Mouse (Mus musculus) fibroblast of lung, adult 2 months (primary cell): Measurements from ENCODE around the gene Zdhhc15.
A peak's percentile ranks its signal among the peaks of the same experiment; 100 is the strongest.
"Not testable (repeated sequence)": the region's sequence is repeated elsewhere in the genome, so short reads cannot be mapped to it uniquely, and the experiment has no call there.

Source experiments
- DNase-seq: peaks from one replicate; pipeline ENCODE4 v3.0.0-alpha.2; 2011; ENCODE audit warnings: low read depth

Zdhhc15 gene

DNA sequence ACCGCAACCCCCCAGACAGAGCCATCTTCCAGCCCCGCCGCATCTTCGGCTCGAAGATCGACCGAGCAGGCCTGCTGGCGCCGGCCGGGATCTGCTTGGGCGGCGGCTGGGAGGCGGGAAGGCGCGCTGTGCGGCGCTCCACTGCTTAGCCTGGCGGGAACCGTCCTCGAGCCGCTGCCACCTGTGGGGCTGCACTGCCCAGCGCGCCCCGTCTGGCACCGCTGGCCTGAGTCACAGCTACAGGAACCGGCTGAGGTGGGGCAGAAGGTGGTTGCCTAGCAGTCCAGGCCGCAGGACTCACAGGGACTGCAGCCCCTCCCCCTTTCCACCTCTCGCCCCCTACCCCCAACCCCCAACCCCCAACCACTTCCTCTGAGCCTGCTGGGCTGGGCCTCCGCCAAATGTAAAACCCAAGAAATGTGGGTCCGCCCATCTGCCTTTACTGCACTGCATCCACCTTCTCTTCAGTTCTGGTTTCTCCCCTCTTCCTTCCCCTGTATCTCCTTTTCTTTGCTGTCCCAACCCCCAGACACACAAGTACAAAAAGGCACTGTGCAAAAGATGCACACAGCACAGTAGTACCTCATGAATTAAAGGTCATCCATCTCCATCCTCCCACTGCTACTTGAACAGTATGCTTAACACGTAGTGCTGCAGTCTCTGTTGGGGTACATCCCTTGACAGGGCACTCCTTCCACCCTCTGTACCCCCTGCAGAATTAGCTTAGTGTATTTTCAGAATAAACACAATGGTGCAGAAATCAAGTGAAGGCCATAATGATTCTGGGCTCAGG is at the start of gene Zdhhc15:
Zdhhc15 (minus strand) TSS at position 308 of the 793 bp plus-strand sequence.
- DNase-seq = no peak

DNA sequence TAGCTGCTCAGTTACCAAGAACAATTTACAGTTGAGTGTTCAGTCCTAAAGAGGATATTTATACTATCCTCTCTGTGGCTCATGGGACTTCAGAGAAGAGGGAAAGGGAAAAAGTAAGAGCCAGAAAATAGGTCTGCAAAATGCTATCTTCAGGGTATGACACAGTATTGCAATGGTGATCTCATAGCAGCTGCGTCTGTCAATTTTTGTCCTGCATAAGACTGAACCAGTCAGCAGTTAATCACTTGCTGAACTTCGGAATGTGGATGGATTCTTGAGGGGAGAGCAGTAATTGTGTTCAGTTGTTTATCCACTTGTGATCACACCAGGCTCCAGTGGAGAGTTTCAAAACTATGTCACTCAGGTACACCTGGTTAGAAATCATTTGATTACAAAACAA is 37.1 kb upstream of the Zdhhc15 start:
- DNase-seq = no peak

DNA sequence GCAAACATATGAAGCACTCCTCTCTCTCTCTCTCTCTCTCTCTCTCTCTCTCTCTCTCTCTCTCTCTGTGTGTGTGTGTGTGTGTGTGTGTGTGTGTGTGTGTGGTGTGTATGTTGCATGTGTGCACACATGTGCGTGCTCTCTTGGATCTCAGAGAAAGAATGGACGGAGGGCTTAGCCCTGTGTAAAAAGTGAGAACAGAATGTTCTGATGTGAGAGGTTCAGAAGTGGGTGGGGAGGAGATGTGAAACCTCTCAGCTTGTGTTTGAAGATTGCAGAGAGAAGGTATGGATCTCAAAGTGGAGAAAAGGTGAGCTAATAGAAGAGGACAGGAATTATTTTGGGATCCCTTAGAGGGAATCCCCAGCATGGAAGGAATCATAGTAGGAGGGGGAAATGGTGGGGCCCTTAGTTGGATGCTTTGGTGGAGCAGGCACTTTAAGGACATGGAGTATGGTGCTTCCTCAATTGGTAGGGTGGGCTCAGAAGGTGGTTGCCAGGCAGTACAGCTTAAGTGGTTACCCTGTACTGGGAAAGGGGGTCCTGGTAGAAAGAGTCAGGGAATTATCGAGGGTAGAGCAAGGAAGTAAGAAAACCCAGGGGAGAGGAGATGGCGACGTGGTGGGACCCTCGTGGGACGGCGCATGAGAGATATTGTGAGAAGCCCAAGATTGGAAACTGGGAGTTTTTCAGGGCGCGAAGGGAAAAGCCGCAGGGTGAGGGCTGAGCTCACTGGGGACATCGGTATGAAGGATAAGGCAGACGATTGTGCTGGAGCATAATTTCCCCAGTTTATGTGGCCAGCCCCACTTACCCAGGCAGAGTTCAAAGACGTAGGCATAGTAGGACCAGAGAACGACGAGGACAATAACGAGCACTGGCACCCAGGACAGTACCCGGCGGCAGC is 761 bp downstream of the Zdhhc15 start:
- DNase-seq = no peak

DNA sequence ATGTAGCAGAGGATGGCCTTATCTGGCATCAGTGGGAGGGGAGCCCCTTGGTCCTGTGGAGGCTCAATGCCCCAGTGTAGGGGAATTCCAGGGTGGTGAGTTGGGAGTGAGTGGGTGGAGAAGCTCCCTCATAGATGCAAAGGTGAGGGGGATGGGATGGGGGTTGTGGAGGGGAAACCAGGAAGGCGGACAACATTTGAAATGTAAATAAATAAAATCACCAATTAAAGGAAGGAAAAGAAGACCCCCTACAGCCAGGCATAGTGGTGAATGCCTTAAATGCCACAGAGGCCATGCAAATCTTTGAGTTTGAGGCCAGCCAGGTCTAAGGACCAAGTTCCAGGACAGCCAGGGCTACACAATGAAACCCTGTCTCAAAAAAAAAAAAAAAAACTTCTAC is 13.9 kb downstream of the Zdhhc15 start:
- no peak for DNase-seq

DNA sequence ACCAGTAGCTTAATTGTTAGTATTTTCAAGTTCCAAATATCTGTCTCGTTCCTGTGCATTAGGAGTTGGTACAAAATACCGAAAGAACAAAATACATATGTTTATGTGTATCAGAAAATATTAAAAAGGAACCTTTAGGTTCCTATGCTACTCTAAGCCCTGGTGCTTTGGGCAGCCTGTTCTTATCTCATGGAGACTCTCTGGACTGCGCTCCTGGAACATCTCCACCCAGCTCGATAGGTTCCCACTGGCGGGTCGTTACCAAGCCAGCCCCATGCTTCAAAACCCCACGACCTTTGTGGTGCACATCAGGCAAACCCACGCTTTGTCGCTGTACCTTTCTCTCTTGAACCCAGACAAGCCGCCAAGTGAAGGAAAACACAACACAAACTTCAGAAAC is 58.3 kb downstream of the Zdhhc15 start:
- DNase-seq = no peak

DNA sequence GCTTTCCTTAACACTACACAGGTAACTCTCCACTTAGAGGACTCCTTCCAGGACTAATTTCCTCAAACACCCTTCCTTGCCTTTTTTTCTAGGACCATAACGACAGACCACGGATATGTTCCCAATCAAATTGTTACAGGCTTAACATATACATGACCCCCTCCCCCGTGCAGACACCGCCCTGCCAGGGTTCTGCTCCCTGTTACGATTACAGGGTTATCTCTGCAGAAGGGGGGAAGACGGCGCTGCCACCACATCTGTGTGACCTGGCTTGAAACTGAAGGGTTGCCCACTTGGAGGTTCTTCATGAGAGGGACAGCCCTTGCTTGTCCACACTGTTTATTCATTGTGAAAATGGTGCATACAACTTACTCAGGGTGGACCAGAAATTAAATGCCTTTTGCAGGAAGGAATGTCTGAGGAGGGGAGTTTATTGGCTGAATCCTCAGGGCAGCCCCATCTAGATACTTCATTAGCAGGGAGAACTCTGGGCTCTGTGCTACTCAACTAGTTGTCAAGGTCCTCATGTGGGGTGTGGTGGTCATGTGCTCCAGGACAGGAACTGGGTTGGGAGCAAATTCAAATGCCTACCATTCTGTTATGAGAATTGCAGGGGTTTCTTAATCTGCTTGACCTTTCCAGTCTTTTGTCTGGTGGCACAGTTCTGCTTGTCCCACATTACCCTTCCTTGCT is 67.0 kb downstream of the Zdhhc15 start:
- DNase-seq = not testable (repeated sequence)

DNA sequence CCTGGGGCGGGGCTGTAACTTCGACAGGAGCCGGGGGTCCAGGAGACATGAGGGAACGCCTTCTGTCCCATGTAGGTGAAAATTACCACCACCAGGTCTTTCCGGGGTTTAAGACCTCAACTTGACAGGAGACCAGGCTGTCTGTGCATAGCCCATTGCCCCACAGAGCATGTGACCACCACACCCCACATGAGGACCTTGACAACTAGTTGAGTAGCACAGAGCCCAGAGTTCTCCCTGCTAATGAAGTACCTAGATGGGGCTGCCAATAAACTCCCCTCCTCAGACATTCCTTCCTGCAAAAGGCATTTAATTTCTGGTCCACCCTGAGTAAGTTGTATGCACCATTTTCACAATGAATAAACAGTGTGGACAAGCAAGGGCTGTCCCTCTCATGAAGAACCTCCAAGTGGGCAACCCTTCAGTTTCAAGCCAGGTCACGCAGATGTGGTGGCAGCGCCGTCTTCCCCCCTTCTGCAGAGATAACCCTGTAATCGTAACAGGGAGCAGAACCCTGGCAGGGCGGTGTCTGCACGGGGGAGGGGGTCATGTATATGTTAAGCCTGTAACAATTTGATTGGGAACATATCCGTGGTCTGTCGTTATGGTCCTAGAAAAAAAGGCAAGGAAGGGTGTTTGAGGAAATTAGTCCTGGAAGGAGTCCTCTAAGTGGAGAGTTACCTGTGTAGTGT is 68.5 kb downstream of the Zdhhc15 start:
- not testable (repeated sequence) for DNase-seq

DNA sequence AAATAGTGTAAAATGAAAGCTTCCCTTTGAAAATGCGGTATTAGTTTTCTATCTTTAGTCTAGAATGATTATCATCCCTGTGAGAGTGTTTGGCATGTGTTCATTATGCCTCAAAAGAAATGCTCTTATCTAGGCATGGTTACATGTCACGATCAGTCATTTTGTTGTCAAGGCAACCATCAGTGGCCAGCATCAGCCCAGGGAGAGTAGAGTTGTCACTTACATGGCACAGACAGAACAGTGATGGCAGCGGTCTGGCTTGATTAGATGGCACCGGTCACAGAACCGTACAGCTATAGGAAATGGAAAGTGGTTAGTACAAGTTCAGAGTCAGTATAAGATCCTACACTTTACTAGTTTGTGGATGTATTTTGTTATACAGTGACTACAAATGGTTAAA is 96.9 kb downstream of the Zdhhc15 start:
- no peak for DNase-seq

DNA sequence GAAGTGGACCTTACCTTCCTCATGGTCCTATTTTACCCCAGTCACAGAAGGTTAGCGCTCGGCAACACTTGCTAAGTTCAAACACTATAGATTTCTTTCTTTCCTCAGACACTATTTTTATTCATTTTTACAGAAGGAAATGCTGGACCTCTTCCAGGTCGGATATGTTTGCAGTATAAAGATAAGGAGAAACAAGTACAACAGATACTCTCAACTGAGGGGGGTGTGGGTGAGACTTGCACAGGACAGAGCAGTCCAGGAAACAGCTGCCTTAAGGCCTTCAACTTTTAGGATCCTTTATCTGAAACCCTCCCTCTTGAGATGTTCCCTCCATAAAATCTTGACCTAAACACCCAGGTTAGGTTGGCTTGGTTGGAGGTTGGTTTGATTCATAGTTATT is 103.4 kb downstream of the Zdhhc15 start:
- DNase-seq = no peak

DNA sequence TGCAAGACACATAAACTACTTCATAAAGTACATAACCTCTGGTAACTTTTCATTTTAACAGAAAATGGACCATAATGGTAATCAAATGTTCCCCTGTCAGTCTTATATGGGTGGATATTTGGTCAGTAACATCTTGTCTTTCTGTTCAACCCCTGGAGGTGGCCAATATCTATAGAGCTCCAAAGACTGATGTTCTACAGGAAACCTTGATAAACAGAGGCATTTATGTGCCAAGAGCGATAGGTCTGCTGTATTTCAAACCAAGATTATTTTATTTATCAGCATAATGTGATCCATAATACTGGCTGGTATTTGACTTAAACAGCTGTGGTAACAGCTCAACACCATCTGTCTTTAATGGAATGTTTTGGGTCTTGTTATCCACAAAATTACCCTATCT is 125.6 kb downstream of the Zdhhc15 start:
- no peak for DNase-seq

DNA sequence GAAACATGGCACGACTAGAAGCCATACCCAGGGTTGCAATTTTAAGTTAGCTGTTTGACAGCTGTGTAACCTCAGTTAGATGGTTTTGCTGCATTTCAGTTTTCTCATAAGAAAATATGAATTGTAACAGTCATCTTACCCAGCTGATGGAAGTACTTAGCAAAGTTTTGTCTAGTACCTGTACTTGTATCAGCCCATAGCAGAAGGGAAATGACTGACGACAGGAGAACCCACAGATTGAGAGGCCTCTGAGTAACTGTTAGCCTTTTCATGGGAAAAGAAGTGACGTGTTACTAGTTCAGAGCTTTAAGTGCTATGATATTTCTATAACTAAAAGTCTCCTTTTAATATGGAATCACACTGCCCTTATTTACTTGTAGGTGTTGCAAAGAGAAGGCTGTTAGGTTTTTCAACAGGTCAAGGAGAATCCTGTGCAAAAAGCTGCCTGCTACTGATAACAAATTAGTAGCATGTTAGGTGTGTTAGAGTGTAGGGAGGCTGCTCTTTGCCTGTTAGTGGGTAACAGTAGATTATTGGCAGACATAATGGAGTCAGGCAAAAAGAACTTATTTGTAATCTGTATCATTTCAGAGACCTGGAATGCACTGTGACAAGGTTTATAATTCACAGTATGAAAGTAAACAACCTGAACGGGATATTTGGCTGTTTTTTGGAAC is 126.8 kb downstream of the Zdhhc15 start:
- DNase-seq = no peak

DNA sequence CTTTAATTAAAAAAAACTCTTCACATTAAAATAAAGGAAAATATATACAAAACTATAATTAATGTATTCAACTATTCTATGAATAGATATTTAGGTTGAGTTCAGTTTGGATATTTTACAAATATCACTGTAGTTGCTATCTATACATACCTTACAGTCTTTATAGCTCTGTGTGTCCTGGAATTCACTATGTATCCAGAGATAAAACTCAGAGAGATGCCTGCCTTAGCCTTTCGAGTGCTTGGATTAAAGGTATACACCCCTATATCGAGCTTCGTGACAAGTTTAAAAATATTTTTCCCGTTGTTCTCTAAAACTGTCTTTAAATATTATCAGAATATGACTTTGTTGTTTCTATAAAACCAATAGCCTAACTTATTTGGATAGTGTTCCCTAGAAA is 128.2 kb downstream of the Zdhhc15 start:
- DNase-seq = no peak

DNA sequence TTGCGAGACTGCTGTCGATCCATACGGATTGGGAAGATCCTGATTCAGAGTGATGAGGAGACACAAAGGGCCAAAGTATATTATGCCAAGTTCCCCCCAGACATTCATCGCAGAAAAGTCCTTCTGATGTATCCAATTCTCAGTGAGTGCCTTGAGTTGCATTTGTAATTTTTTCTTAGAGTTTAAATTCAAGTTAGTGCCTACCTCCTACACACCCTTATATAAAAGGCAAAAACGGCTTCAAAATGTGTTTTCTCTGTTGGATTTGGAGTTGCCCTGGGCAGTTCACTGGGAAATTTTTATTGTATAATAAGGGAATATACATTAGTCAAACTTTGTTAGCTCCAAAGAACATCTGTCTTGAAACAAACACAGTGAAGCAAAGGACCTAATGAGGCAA is 169.1 kb downstream of the Zdhhc15 start:
- DNase-seq = no peak

DNA sequence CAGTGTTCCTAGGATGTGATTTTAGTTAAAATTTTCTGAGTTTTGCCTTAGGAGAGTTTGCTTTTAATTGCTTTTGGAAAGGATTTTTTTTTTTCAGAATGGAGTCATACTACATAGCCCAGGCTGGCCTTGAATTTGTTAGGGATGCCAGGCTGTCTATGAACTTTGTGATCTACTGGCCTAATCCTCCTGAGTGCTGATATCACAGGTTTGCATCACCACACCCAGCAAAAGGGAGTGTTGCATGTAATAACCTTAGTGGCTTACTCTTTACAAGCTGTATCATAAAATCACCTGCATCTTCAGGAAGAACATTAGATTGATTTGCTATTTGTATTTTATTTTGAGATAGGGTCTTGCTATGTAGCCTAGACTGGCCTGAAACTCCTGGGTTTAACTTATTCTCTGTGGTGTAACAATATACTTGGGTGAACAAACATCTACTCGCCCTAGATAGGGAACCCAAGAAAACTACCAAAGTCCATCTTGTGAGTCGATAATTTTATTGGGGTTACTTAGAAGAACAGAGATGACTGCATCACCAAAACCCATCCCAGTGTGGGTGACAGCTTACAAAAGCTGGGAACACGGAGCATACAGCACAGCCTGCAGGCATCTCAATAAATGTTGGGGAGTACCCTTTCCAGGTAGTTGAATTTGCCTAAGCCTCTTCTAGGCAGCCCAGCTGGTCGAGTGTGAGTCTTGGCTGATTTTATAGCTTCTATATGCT is 181.1 kb downstream of the Zdhhc15 start:
- no peak for DNase-seq

DNA sequence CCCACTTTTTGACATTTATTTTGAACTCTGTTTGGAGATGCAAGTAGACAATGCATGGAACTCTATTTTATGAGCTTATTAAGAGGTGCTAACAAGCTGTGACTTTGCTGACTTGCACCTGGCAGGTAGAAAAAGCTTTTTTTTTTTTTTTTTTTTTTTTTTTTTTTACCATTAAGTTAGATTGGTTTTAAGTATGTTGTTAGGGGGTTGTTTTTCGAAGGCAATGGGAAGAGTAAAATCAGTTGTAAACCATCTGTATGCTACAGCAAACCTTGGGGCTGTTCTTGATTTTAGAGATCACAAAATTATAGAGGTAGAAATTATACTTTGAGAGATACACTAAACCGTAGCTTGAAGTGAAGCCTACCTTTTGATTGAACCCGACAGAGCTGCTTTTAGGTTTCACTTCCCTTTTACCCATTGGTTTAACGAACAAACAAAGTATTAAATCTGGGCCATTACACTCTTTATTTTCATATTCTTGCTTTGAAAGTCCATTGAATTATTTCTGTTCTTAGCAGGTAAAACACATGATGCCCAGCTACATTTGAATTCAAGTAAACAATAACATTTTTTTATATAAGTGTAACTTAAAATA is 181.9 kb downstream of the Zdhhc15 start:
- no peak for DNase-seq

DNA sequence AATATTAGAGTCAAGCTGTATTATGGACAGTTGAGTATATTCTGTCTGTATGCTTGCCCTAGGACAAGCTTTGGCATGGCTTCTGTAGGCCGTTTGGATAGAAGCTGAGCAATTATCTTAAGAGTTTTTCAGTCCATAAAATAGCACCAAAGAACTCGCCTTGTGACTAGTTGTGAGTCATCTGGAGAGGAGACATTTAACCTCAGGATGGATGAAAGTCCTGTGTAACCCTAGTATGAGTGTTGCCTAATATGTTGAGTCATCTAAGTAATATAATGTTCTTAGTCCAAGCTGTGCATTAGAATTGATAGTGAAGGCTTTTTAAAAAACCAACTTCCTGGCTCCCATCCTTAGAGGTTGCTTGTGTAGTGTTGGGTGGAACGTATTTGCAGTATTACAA is 182.8 kb downstream of the Zdhhc15 start:
- peak; percentile 40 for DNase-seq
